Mouse (Mus musculus): Measurements from ENCODE around the gene Adam33. TPM values are rescaled to one million over a fixed set of nuclear protein-coding genes. Genes with fewer than 3 reads are reported as not detected.
"Not testable (repeated sequence)": the region's sequence is repeated elsewhere in the genome, so short reads cannot be mapped to it uniquely, and the experiment has no call there.

The Adam33 gene
- 20.6 and 25.6 TPM in 2 replicates for polyA plus RNA-seq (2012; rRNA removed)

DNA sequence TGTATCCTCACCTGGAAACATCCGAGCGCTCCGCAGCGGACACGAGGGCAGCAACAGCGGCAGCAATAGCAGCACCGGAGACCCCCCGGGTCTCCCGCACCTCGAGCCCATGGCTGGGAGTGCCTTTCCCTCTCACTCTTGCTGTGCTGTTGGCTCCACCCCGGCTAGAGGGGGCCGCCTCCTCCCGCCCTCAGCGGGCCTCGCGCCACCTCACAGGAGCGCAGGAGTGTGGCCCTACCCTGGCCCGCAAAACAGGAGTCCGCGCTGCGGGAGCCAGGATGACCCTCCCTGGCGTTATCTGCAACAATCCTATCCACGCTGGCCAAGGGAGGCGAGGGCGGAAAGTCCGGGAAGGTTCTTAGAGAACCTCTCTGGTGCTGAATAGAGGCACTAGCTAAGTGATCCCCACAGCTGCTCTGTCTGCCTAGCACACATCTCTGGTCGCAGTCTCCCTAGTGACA lies at the start of gene Adam33:
TSS of gene Adam33 (minus strand) at position 411 of the 461 bp plus-strand sequence.
- DNase-seq (ENCODE audit: low read depth): no peak

DNA sequence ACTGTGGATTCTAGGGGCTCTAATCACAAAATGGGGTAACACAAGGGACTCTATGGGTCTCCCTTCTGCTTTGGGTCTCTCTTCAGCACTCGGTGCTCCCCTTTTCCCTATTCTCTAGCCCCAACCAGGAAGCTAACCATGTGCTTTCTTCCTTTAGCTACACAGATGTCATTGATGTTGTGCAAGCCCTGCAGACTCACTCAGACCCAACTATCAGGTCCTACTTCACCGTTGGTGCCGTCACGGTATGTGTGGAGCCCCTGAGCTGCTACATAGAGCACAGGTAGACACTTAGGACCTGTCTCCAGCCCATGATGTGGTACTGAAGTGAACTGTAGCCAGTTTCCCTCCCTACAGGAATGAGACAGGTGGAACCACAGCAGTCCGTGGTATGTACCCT lies 42.4 kb upstream of the Adam33 start:
- DNase-seq (ENCODE audit: low read depth): no peak

DNA sequence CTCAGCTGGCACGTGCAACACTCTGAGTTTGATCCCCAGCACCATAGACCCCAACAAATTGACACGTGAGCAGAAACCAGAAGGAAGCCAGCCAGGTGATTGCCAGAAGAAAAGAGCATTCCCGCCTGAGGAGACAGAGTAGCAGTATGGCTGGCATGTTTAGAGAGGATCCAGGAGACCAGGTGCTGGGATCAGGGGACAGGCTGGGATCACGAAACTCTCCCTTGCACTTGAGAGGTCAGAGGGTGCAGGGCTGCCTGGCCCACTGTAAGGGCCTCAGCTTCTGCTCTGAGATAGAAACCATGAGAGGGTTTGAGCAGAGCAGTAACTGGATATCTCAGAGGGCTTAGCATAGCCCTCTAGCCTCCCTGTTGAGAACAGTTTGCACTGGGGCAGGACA lies 41.4 kb upstream of the Adam33 start:
- not testable (repeated sequence) for DNase-seq (ENCODE audit: low read depth)

DNA sequence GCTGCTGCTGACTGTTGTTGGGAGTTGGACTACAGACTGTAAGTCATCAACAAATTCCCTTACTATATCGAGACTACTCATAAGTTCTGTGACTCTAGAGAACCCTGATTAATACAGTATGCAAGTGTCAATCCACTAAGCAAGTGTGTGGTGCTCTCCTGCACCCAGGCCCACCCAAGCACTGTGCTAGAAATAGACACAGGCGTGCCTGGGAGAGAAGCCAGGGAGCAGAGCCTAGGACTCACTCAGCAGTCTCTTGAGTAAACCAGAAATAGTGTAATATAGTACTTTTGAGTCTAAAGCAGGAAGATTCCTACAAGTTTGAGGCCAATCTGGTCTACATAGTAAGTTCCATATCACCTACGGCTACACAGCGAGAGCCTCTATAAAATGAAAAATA lies 40.4 kb upstream of the Adam33 start:
- no peak for DNase-seq (ENCODE audit: low read depth)

DNA sequence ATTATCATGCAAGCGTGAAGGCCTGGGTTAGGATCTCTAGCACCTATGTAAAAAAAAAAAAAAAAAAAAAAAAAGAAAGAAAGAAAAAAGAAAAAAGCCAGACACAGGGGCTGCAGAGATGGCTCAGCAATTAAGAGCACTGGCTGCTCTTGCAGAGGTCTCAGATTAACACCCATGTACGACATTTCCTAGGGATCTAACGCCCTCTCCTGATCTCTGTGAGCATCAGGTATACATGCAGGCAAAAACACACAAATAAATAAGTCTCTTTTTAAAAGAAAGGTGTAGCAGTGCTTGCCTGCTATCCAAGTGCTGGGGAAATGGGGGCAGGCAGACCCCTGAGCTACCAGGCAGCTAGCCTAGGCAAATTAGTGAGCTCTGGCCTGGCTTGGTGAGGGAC lies 37.9 kb upstream of the Adam33 start:
- DNase-seq (ENCODE audit: low read depth): no peak

DNA sequence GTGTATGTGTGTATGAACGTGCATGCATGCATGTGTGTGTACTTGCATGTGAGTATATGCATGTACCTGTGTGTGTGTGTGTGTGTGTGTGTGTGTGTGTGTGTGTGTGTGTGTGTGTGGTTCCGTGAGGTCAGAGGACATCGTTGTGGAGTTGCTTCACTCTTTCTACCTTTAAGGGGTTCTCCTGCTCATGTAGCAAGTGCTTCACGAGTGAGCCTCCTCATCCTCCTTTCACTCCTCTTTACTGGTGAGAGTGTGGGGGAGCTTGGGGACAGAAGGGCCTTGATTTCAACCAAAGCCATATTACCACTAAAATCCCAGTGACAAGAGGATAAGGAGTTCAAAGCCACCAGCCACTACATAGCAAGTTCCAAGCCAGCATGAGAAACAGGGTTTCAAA lies 33.5 kb upstream of the Adam33 start:
- DNase-seq (ENCODE audit: low read depth): no peak

DNA sequence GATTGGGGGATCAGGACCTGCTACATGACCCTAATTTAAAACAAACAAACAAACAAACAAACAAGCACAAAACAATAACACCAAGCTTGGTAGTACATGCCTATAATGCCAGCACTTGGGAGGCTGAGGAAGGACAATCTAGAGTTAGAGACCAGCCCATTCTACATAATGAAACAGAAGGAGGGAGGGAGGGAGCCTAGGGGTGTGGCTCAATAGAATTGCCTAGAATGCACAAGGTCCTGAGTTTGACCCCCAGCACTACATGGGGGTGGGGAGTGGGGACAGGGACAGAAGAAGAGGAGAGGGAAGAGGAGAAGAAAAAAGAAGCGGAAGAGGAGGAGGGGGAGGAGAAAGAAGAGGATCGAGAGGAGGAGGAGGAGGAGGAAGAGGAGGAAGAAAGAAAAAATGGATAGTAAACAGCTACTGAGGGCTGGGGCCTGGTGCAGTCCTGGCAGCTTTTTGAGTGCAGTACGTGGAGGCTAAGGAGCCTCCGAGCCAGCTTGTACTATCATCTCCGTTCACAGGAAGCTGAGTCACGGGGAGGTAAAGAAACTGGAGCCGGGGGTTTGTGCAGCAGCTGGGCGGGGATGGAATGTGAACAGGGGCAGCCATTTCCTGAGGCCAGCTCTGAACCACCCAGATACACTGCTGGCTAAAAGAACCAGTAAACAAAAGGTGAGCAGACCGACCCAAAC lies 32.6 kb upstream of the Adam33 start:
- no peak for DNase-seq (ENCODE audit: low read depth)

DNA sequence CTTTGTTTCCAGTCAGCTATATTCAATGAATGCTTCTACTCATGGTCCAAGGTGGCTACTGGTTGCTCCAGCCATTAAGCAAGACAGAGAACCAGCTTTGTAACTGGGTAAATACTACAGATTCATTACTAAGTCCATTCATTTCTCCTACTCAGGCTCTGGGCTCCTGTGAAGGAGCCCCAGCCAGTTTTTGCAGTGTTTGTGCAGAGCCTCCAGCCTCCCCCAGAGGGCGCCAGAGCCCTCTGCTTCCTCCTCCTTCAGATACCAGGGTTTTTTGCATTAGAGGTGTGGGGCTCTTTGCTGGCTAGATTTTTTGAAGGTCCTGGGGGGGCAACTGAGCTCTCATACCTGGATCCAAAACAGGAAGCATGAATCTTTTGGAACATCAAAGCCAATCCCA lies 31.2 kb upstream of the Adam33 start:
- DNase-seq (ENCODE audit: low read depth): peak; percentile 9

DNA sequence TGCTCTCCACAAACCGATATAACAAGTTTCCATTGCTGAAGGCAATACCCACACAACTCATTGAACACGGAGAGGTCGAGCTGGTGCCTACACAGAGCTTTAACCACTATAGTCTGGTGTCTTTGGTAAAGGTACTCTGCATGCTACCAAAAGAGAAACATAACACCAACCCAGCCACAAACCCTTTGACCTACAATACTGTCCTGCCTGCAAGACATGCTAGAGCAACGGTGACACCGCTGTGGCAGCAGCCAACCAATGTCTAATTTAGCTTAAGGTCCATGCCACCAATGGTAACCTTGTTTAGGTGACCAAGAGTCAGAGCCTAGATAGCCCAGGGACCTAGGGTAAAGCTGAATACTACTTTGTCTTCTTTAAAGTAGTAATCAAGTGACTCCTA lies 30.0 kb upstream of the Adam33 start:
- DNase-seq (ENCODE audit: low read depth): no peak

DNA sequence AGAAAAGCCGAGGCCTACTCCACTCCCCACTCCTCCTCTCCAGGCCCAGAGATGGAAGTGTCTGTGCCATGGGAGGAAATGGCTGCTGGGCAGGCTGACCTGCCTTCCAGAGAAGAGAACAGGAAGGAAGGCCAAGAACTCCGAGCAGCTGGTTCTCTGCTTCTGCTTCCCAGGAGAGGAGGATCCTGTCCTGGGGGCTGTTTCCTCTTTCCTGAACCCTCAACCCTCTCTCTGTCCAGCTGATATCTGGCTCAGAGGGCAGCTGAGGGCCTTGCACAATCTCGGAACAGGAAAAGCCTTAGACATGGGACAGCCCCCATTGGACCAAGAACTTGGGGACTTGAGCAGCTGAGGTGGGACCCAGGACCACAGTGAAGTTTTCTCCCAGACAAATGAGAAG lies 27.2 kb upstream of the Adam33 start:
- DNase-seq (ENCODE audit: low read depth): no peak

DNA sequence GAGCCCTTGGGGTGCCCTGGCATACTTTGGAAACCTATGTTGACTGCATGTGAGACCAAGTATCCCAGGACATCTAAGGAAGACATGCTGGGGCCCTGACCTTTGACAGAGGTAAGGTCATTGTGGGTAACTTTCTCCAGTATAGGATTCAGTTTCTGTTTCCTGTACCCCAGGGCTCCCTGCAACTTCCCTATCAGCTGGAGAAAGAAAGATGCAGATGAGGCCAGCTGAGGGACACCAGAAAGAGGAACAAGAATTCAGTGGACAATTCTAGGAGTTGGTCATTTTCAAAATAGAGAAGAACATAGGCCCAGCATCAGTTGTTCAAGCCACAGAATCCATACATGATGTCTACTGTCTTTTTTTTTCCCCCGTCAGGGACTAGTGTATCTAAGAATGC lies 26.0 kb upstream of the Adam33 start:
- no peak for DNase-seq (ENCODE audit: low read depth)

DNA sequence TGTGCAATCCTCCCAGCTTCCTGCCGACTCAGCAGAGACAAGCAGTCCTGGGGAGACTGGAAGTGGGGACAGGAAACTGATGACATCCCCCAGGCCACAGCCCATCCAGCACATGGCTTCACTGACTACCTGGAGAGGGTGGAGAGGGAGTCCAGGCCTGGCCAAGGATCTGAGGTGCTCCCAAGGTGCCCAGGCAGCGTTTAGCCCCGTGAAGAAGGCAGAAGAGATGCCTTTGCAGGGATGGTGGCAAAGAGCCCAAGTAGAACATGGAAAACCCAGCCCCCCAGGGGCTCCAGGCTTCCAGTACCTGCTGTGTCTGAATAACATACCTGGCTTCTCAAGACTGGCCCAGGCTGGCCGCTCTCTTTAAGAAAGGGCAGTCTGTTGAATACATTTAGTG lies 25.0 kb upstream of the Adam33 start:
- DNase-seq (ENCODE audit: low read depth): no peak

DNA sequence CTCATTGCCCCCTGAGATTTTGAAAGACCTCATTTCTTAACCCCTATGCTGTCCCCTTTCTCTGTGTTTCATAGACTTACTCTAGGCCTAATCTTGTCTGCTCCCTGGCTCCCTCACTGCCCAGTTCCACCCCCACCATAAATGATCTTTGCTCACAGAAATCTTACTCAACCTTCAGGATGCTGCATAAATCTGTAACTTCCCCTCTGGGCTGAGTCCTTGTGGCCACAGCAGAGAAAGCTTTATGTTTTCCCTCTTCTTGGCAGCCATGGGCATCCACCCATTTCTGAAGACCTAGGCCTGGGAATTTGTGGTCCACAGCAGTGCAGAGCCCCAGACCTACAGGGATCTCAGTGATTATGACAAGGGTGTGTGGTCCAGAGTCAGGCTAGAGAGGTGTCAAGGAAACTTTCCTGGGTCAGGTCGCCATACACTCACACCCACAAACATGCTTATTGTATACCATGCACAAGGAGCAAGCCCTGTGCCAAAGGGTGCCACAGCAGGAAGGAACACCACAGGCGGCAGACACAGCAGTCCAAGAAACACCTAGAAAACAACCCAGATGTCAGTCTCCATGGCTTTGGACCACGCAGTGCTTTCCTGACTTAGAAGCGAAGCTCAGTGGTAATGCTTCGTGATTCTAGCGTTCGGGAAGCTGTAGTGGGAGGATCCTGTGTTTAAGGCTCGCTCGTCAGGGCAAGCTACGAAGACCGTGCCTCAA lies 23.2 kb upstream of the Adam33 start, which contains the start of gene Siglec1:
TSS of gene Siglec1 (minus strand) at position 99 of the 724 bp plus-strand sequence.
- no peak for DNase-seq (ENCODE audit: low read depth)

DNA sequence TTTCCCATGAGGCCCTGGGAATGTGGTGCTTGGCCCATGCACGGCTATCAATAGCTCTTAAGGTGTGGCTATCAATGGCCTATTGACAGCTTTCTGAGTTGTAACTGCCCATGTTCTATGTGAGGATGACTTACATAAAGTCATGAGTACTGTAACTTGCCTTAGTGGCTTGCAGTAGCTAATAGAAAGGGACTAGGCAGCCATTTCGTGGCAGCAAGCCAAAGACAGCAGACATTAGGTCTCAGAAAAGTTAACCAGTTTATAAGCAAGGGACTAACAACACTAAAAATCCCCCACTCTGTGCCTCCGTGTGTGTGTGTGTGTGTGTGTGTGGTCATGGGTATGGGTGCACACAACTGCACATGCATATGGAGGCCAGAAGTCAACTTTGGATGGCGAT lies 20.6 kb upstream of the Adam33 start:
- DNase-seq (ENCODE audit: low read depth): no peak

DNA sequence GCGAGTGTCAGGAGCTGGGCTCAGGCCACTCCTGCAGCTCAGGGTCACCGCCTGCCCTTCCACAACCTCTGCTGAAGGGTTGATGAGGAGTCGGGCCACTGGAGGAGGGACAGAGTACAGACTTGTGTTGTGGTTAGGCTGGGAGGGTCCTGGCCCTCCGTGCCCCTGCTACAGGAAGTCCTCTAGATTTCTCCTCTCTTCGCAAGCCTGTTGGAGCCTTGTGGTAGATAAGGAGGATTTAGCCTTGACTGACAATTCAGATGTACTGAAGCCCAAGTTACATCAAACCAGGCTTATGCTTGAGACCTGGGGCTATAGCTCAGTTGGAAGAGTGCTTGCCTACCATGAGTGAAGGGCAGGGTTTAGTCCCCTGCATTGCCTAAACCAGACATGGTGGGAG lies 16.9 kb upstream of the Adam33 start:
- no peak for DNase-seq (ENCODE audit: low read depth)

DNA sequence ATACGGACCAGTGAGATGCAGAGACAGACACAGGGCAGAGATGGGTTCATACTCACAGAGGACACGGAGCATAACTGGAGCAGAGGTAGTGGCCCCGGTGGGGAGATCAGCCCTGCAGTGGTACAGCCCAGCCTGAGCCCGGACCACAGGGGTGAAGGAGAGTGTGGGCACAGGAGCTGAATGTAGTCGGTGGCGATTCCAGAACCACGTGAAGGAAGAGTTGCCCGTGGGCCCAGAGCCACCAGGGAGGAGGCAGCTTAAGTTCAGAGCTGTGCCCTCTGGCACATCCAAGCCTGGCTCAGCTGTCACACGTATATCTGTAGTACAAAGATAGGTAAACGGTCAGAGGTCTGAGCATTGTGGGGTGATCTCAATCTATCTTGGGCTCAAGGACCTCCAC lies 8.9 kb upstream of the Adam33 start:
- no peak for DNase-seq (ENCODE audit: low read depth)

DNA sequence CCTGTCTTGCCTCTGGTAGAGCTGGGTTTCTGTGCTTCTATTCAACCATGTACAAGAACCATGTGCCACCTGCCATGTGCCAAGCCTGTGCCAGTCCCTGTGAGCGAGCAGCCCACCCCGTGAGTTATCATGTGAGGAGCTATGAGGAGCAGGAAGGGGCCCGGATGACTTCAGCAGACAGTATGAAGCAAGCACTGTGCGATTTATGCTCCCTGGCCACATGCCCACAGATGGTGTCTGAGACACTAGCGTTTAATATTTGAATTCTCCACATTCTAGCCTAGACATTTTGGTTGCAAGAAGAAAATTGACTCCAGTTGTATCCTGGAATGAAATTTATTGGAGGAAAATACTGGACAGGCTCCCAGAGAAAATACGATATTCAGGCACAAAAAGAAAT lies 3.9 kb upstream of the Adam33 start:
- no peak for DNase-seq (ENCODE audit: low read depth)

DNA sequence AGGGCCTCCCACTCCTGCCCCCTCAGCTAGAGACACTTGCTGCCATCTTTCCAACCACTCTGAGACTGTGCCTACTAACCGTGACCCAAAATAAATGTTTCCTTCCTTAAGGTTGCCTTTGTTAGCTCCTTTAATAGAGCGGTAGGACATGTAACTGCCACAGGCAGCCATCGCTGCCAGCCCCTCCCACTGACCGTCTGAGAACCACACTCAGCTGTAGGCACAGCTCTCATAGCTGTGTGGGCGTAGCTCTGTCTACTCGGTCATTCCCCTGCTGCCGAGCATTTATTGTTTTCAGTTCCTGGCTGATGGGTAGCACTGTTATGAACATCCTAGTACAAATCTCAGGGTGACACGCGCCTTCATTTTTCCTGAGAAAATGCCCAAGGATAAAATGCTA lies 2.7 kb upstream of the Adam33 start:
- no peak for DNase-seq (ENCODE audit: low read depth)

DNA sequence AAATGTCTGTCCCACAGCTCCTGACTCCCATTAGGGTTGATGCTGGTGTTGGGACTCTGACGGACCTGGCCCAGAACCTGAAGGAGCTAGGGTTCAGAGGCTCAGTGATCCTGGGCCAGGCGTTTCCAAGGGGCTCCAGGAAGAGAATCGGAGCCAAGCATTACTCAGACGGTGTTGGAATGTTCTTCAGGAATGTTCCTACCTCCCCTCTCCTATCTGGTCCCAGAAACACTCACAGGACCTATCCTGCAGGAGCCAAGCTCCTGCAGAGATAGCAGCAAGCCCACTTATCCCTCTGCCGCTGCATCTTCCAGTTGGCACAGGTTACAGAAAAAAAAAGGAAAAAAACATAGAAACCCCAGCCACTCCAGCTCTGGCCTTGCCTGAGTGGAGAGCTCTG lies 2.0 kb downstream of the Adam33 start:
- no peak for DNase-seq (ENCODE audit: low read depth)

DNA sequence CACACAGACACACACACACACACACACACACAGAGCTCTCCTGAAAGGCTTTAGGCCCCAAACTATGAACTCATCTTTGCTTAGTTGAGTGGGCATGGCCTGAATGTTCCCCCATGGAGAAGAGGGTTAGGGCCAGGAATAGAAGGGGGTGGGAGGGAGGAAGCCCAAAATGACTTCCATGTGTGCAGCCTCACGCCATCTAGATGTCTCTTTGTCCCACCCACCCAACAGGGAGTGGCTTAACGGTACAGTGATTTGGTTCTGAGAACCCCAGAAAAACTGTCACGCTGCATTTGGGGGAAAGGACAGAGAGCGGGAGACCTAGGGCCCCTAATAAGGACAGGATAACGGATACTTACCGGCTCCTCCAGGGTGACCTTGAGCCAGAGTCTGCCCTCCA lies 2.8 kb downstream of the Adam33 start:
- DNase-seq (ENCODE audit: low read depth): no peak

DNA sequence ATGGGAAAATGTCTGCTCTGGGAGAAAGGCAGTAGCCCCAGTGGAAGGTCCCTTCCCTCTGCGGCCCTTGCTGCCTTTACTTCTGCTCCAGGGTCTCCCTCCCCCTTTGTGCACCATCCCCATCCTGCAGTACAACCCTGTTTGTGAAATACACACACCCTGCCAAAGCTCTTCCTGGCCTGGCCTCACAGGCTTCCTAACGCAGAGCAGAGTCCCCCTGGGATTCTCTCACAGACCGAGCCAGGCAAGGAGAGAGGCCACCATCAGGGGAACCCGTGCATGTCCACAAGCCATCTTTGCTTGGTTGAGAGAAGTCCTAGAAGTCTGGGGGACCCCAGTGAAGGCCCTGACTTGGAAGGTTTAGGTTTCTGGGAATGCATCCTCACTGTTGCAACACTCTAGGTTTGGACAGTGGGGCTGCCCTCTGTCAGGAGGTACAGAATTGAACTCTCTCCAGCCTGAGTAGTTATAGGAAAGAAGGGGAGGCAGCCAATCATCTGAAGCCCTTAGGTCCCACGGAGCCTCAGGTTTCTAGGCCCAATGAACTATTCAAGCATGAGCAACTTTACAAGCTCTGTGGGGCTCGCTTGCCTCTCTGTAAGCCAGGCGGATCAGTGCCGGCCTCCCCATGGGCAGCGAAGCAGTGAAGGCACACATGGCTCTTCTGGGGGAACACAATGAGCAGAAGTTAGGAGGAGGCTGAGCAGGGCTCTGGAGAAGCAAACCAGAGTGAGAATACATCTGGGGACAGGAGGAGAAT lies 3.7 kb downstream of the Adam33 start:
- DNase-seq (ENCODE audit: low read depth): no peak

DNA sequence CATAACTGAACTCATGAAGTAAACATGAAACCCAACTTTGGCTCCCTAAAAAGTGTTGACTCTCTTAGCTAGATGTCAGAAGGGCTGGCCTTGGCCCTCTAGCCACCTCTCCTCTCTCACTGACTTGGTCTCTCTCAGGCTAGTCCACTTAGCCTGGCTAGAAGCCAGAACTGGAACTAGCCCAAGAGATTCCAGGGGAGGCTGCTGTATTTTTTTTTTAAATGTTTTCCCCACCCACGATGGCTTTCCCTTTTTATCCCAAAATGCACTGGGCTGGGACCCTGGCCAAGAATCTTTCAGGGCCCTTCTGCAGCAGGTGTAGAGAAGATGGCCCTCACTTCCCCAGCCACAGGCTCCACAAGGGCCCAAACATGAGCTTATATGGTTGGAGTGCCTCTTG lies 4.2 kb downstream of the Adam33 start:
- no peak for DNase-seq (ENCODE audit: low read depth)

DNA sequence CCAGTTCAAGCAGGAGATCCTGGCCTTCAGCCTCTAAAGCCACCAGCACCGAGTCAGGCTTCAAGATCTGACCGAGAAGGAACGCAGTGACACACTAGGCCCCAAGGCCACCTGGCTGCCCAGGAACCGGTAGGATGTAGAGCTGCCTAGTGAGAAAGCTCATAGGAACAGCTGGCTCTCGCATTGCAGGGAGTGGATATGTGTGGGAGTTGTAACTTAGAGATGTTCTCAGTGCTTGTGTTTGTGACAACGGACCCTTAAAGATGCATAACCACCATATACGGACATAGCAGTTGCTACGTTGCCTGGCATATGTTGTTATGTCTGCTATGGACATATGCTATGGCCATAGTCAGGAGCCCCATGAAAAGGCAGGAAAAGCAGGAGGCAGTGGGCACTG lies 4.9 kb downstream of the Adam33 start:
- DNase-seq (ENCODE audit: low read depth): no peak

Measured in gonadal fat pad, adult 2 months (tissue).